Mouse (Mus musculus): ENCODE data around the gene Spata25.
"Not testable (repeated sequence)": the region's sequence is repeated elsewhere in the genome, so short reads cannot be mapped to it uniquely, and the experiment has no call there.

Spata25 gene

GRCm38 (mm10) chr2:164828437-164828836, at the start of gene Spata25:
TSS of gene Spata25 (minus strand) at chr2:164828537.
- no peak for DNase-seq (ENCODE audit: low read depth in 1 of 2, low spot score in 2 of 2)

DNA sequence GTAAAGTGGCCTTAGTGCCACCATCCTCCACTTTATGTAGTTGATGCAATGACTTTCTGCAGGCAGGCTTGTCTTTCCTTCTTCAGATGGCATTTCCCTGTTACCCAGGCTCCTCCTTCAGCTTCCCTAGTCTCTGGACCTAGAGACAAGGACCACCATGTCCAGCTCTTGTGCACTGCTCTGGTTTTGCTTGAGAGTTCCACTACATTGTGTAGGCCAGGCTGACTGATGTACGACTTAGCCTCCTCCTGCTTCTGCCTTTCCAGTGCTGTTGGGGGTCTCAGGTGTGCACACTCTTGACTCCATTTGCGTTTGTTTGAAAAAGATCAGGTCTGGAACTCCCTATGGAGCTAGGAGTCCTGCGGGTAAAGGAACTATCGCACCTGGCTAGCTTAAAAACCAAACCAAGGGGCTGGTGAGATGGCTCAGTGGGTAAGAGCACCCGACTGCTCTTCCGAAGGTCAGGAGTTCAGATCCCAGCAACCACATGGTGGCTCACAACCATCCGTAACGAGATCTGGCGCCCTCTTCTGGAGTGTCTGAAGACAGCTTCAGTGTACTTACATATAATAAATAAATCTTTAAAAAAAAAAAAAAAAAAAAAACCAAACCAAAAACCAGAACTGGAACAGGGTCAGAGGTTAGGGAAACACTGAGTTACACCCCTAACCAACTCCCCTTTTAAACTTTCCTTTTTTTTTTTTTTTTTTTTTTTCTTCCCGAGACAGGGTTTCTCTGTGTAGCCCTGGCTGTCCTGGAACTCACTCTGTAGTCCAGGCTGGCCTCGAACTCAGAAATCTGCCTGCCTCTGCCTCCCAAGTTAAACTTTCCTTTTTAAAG, 49.3 kb upstream of the Spata25 start:
- DNase-seq (ENCODE audit: low read depth in 1 of 2, low spot score in 2 of 2): not testable (repeated sequence)

GRCm38 (mm10) chr2:164875648-164876047, 47.3 kb upstream of the Spata25 start:
- not testable (repeated sequence) for DNase-seq (ENCODE audit: low read depth in 1 of 2, low spot score in 2 of 2)

- DNase-seq (ENCODE audit: low read depth in 1 of 2, low spot score in 2 of 2): no peak
These were observed 46.0 kb upstream of the Spata25 start for GRCm38 (mm10) chr2:164874239-164874769.

GRCm38 (mm10) chr2:164873621-164874020, 45.3 kb upstream of the Spata25 start:
- DNase-seq (ENCODE audit: low read depth in 1 of 2, low spot score in 2 of 2): no peak

DNA sequence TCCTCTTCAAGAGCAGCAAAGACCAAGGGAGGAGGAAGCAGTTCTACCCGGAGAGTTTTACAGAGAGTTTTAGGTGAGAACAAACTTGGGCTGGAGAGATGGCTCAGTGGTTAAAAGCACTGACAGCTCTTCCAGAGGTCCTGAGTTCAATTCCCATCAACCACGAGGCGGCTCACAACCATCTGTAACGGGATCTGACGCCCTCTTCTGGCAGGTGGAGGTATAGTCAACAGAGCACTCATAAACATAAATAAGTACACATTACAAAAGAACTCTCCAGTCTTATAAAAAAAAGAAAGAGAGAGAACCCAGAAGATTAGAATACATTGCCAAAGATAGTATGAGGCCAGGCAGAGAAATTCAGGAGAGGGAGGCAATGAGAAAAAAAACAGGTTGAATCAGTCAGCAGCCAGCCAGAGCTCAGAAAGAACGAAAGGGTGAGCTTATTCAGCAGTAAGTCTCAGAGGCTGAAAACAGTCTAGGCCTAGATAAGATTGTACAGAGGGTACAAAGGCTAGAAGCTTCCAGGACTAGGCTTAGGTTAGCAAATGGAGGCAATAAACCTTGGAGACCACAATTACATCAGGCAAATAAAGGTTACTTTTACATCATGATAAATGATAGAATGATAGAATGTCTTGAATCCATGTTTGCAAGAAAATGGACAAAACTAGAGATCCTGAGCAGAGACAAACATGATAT, 43.4 kb upstream of the Spata25 start:
- no peak for DNase-seq (ENCODE audit: low read depth in 1 of 2, low spot score in 2 of 2)

- DNase-seq (ENCODE audit: low read depth in 1 of 2, low spot score in 2 of 2): peak in 1 of 2 experiments; percentile 51
These were observed 40.2 kb upstream of the Spata25 start for GRCm38 (mm10) chr2:164868491-164868890.

DNA sequence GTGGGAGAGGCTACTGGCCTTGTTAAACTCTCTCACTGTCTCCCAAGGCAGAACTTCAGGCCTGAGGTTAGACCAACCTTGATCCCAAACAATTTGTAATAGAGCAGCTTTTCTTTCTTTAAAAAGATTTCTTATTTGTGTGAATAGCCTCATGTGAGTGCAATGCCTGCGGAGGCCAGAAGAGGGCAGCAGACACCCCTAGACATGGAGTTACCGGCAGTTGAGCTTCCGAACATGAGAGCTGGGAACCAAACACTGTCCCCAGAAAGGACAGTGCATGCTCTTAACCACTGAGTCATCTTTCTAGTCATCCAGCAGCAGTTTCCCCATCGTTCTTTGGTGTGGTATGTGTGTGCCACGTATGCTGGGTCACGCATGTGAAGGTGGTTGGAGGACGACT, 39.2 kb upstream of the Spata25 start:
- DNase-seq (ENCODE audit: low read depth in 1 of 2, low spot score in 2 of 2): no peak

DNA sequence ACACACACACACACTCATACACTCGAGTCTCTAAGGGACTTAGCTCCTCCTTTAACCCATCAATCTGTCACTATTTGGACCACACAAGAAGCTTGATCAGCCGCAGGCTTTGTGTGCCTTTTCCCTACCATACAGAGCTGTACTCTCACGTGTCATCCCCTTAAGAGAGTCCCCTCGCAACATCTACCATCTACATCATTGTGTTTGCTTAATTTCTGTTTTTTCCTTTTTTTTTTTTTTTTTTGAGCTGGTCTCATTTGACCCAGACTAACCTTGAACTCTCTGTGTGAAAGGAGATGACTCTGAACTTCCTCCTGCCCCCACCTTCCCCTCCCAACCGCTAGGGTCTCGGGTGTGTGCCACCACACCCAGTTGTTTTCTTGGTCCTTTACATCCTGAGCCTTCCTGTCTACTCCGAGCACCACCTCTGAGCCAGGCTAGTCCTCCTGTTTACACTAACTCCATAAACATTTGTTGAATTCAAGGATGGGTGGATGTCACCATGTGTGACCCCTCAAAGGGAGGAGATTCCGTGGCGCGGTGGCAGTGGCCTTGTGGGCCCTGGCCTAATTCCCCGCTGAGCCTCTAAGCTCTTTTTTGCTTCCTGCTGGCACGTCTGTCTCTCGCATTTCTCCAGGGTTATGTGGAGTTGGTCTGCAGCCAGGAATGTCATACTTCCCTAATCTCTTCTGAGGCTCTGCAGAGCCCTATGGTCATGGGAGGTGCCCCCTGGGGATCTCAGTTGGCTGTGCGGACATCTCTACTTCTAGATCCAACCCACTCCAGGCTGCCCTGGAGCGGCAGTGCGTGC, 38.6 kb upstream of the Spata25 start:
- DNase-seq (ENCODE audit: low read depth in 1 of 2, low spot score in 2 of 2): peak in 1 of 2 experiments; percentile 52

DNA sequence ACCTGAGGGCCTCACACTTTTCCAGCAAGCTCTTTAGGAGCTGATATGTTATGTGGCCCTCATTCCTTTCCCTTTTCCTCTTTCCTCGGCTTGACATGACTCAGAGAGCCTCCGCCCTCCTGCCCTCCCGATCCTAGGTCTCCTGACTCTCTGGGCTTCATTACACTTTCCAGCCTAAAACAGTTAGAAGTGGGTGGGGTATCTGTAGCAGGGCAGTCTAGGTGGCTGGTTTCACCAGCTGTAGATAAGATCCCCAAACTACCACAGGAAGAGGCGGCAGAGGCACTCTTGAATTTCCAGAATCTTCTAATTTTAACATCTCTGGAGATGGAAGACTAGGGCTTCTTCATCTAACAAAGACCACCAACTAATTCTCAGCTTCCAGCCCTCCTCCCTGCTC, 36.3 kb upstream of the Spata25 start:
- DNase-seq (ENCODE audit: low read depth in 1 of 2, low spot score in 2 of 2): no peak

- not testable (repeated sequence) for DNase-seq (ENCODE audit: low read depth in 1 of 2, low spot score in 2 of 2)
These were observed 35.1 kb upstream of the Spata25 start for GRCm38 (mm10) chr2:164863411-164863810.

GRCm38 (mm10) chr2:164862179-164862861, 34.0 kb upstream of the Spata25 start:
- peak in 1 of 2 experiments; percentile 40 for DNase-seq (ENCODE audit: low read depth in 1 of 2, low spot score in 2 of 2)

GRCm38 (mm10) chr2:164861094-164861493, 32.8 kb upstream of the Spata25 start:
- DNase-seq (ENCODE audit: low read depth in 1 of 2, low spot score in 2 of 2): no peak

DNA sequence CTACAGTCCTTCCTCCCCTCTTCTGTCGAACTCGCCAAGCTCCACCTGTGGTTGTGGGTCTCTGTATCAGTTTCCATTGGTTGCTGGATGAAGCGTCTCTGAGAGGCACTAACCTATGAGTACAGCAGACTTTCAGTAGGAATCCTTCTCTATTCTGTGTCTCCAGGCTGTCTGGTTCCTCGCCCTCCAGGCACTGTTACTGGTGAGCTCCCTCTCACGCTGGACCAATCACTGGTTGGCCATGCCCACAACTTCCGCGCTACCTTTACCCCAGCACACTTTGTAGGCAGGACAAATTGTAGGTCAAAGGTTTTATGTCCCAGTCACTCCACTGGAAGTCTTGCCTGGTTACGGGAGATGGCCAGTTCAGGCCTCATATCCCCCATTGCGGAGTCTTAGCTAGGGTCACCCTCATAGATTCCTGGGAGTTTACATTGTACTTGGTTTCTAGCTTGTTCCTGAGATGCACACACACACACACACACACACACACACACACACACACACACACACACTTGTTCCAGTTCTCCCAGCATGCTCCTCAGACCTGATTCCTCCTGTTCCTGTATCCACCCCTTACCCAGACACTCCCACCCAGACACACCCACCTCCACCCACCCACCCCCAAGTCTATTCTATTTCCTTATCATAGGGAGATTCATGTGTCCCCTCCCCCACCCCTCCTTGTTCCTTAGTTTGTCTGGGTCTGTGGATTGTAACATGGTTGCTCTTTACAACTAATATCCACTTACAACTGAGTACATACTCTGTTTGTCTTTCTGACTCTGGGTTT, 31.5 kb upstream of the Spata25 start:
- no peak for DNase-seq (ENCODE audit: low read depth in 1 of 2, low spot score in 2 of 2)

- no peak for DNase-seq (ENCODE audit: low read depth in 1 of 2, low spot score in 2 of 2)
These were observed 30.8 kb upstream of the Spata25 start for GRCm38 (mm10) chr2:164859155-164859554.

DNA sequence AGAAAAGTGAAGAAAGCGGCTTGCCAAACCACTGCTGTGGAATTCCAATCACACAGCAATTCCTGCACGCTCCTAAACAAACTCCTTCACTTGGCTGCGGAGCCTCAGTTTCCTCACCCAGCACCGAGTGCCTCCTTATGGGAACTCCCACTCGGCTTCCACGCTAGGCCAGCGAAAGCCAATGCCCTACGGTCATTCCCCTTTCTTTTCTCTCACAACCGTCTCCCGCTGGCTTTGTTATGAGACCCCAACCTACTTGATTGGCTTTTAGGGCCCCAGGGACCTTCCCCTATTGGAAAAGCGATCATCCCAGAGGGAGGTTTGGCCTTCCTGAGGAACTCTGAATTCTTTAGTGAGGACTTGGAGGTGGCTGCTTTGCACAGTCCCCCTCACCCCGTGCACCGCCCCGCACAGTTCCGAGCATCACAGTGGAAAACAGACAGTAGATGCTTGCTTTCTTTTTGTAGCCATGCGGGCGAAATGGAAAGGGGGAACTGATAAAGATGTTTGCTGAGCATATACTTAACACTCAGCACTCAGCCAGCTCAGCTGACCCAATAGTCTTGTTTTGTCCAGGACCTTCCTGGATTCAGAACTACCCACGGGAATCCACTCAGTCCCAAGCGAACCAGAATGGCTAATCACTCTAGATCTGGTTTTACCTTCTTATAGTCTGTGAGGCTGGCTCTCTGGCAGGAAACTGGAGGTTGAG, 29.7 kb upstream of the Spata25 start:
- no peak for DNase-seq (ENCODE audit: low read depth in 1 of 2, low spot score in 2 of 2)

- no peak for DNase-seq (ENCODE audit: low read depth in 1 of 2, low spot score in 2 of 2)
These were observed 28.9 kb upstream of the Spata25 start, which contains the start of gene Pltp for GRCm38 (mm10) chr2:164857101-164857821. TSS of gene Pltp (minus strand) at chr2:164857711.

DNA sequence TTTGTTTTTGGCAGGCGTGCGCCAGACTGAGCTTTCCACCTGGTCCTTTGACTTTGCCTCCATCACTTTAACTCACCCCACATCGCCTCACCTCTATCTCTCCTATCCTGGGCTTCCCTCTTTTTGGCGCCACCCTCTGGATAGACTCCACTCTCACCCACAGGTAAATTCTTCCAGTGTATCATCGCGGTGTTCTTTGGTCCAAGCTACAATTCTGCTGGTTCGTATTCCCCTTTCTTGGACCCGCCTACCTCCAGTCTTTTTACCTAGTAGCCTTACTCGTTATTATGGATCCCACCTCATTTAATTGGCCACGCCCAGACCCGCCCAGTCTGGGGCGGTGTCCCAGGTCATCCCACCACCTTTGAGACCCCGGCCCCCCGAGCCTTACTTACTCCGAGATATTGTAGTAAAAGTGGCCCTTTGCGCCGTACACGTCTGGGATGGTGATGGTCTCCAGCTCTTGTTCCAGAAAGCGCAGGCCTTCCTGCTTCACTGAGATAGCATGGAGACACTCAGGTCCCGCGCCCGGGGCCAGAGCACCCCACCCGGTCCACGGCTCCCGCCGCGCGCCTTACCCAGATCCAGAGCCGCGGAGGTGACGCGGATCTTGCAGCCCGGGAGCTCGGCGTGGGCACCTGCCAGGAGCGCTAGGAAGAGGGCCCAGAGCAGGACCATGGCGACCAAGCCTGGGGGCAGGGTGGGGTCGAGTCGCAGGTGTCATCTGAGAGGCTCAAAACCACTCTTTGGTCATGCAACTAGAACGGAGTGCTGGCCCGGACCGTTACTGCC, 28.2 kb upstream of the Spata25 start:
- no peak for DNase-seq (ENCODE audit: low read depth in 1 of 2, low spot score in 2 of 2)

Measured in monocyte, adult 2 months (primary cell).